Comparison of ENCODE assay signal across 14 mouse cellular contexts in the genomic region with DNA sequence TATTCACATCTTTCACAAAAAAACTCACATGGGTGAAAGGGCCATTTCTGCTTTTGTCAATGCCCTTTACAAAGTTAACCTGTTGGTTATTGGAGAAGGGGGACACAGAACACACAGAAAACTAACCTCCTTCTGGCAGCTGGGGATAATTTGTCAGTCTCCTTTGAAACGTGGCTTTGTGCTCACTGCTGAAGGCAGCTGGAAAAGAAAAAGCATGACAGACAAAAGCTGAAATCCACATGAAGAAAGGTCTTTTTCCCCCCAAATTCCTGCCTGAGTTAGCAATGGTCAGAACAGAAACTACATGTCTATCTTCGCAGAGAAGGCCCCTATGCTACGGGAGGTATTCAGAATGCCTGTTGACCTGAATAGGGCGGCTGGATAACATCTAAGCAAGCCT.
"Had no signal": no experiment of that assay in that cellular context is flagged by ENCODE, and none has a peak within 500 bp of the region (broad histone marks: within the 10 kb centered on the region; RNA-seq: fewer than 3 reads in every experiment).

No protein-coding gene starts in this region.

- H3K36me3 ChIP-seq: limb, embryonic 15.5 days; liver, embryonic 12.5 days; midbrain, embryonic 13.5 days; neural tube, embryonic 15.5 days had no signal

- H3K9me3 ChIP-seq: limb, embryonic 15.5 days; liver, embryonic 12.5 days; midbrain, embryonic 13.5 days; neural tube, embryonic 15.5 days had no signal

- H3K27me3 ChIP-seq: limb, embryonic 15.5 days; liver, embryonic 12.5 days; midbrain, embryonic 13.5 days; neural tube, embryonic 15.5 days had no signal

- H3K4me2 ChIP-seq: limb, embryonic 15.5 days; liver, embryonic 12.5 days; lung, embryonic 14.5 days; midbrain, embryonic 13.5 days; neural tube, embryonic 15.5 days had no signal

- H3K4me1 ChIP-seq: neural tube, embryonic 15.5 days had no signal

- H3K9ac ChIP-seq: limb, embryonic 15.5 days; liver, embryonic 12.5 days; lung, embryonic 14.5 days; midbrain, embryonic 13.5 days; neural tube, embryonic 15.5 days had no signal

- H3K4me3 ChIP-seq: layer of hippocampus, adult 2 months; limb, embryonic 15.5 days; liver, embryonic 12.5 days; midbrain, embryonic 13.5 days; myocyte; neural tube, embryonic 15.5 days had no signal

- H3K27ac ChIP-seq: layer of hippocampus, adult 2 months; limb, embryonic 15.5 days; liver, embryonic 12.5 days; macrophage; midbrain, embryonic 13.5 days; neural tube, embryonic 15.5 days had no signal

- DNase-seq: kidney, adult 8-10 months; kidney, postnatal 4 days; lung, embryonic 14.5 days; lung, postnatal 10 days; right cerebral cortex, adult 18-20 months; right cerebral cortex, postnatal 25 days; thymus, postnatal 36 days had no signal

- ATAC-seq: liver, embryonic 12.5 days; midbrain, embryonic 13.5 days had no signal
